Mouse (Mus musculus): ENCODE data around the gene Lrrc18. TPM values are rescaled to one million over a fixed set of nuclear protein-coding genes. Genes with fewer than 3 reads are reported as not detected.

Lrrc18 gene
- polyA plus RNA-seq, 1 experiment from 2014 or later = 0.11 TPM

GRCm38 (mm10) chr14:33033424-33033823 is 42.2 kb downstream of the Lrrc18 start:
- ATAC-seq = no peak
- H3K36me3 ChIP-seq (ENCODE audit: control insufficient read depth, insufficient read depth, low read length) = no peaks in the 10 kb centered on the region
- H3K4me2 ChIP-seq (ENCODE audit: low read depth, low read length) = no peak overlapping the region
- H3K4me3 ChIP-seq (ENCODE audit: low read length) = no peak overlapping the region
- no peaks in the 10 kb centered on the region for H3K27me3 ChIP-seq (replicated peaks; ENCODE audit: control insufficient read depth, insufficient read depth, low read length)
- no peaks in the 10 kb centered on the region for H3K9me3 ChIP-seq (ENCODE audit: control insufficient read depth, low read length)
- no peaks in the 10 kb centered on the region for H3K4me1 ChIP-seq (ENCODE audit: control insufficient read depth, insufficient read depth, low read length)
- 36% methylated on average over 6 of the region's 6 CpGs for WGBS
- H3K9ac ChIP-seq (ENCODE audit: low read depth, low read length) = no peak overlapping the region
- no peak overlapping the region for H3K27ac ChIP-seq (ENCODE audit: low read length)

GRCm38 (mm10) chr14:33035386-33035785 is 44.2 kb downstream of the Lrrc18 start:
- Histone ChIP-seq H3K36me3 (ENCODE audit: control insufficient read depth, insufficient read depth, low read length) (no peaks in the 10 kb centered on the region), H3K9me3 (ENCODE audit: control insufficient read depth, low read length) (no peaks in the 10 kb centered on the region), H3K27me3 (replicated peaks; ENCODE audit: control insufficient read depth, insufficient read depth, low read length) (no peaks in the 10 kb centered on the region), H3K4me2 (ENCODE audit: low read depth, low read length) (no peak overlapping the region), H3K9ac (ENCODE audit: low read depth, low read length) (no peak overlapping the region), H3K27ac (ENCODE audit: low read length) (no peak overlapping the region), H3K4me1 (ENCODE audit: control insufficient read depth, insufficient read depth, low read length) (no peaks in the 10 kb centered on the region), H3K4me3 (ENCODE audit: low read length) (no peak overlapping the region)
- WGBS = 56% methylated on average over 5 of the region's 5 CpGs
- no peak for ATAC-seq

GRCm38 (mm10) chr14:33036811-33037210 is 45.6 kb downstream of the Lrrc18 start:
- Histone ChIP-seq H3K36me3 (ENCODE audit: control insufficient read depth, insufficient read depth, low read length) (no peaks in the 10 kb centered on the region), H3K4me2 (ENCODE audit: low read depth, low read length) (no peak overlapping the region), H3K4me3 (ENCODE audit: low read length) (no peak overlapping the region), H3K27me3 (replicated peaks; ENCODE audit: control insufficient read depth, insufficient read depth, low read length) (no peaks in the 10 kb centered on the region), H3K4me1 (ENCODE audit: control insufficient read depth, insufficient read depth, low read length) (no peaks in the 10 kb centered on the region), H3K9ac (ENCODE audit: low read depth, low read length) (no peak overlapping the region), H3K27ac (ENCODE audit: low read length) (no peak overlapping the region), H3K9me3 (ENCODE audit: control insufficient read depth, low read length) (no peaks in the 10 kb centered on the region)
- WGBS = 39% methylated on average over 3 of the region's 3 CpGs
- no peak for ATAC-seq

GRCm38 (mm10) chr14:33045217-33045616 is 54.0 kb downstream of the Lrrc18 start:
- H3K4me3 ChIP-seq (ENCODE audit: low read length) = no peak overlapping the region

GRCm38 (mm10) chr14:33053441-33053840 is 62.3 kb downstream of the Lrrc18 start:
- no peak overlapping the region for H3K27ac ChIP-seq (ENCODE audit: low read length)
- no peaks in the 10 kb centered on the region for H3K27me3 ChIP-seq (replicated peaks; ENCODE audit: control insufficient read depth, insufficient read depth, low read length)
- 64% methylated on average over 8 of the region's 8 CpGs for WGBS
- no peak overlapping the region for H3K9ac ChIP-seq (ENCODE audit: low read depth, low read length)
- no peaks in the 10 kb centered on the region for H3K4me1 ChIP-seq (ENCODE audit: control insufficient read depth, insufficient read depth, low read length)
- no peak overlapping the region for H3K4me3 ChIP-seq (ENCODE audit: low read length)
- no peak for ATAC-seq
- no peaks in the 10 kb centered on the region for H3K9me3 ChIP-seq (ENCODE audit: control insufficient read depth, low read length)
- H3K4me2 ChIP-seq (ENCODE audit: low read depth, low read length) = no peak overlapping the region
- H3K36me3 ChIP-seq (ENCODE audit: control insufficient read depth, insufficient read depth, low read length) = no peaks in the 10 kb centered on the region

More at GRCm38 (mm10) chr14:33045217-33045616, 54.0 kb downstream of the Lrrc18 start:
- no peaks in the 10 kb centered on the region for H3K9me3 ChIP-seq (ENCODE audit: control insufficient read depth, low read length)
- H3K9ac ChIP-seq (ENCODE audit: low read depth, low read length) = no peak overlapping the region
- H3K36me3 ChIP-seq (ENCODE audit: control insufficient read depth, insufficient read depth, low read length) = no peaks in the 10 kb centered on the region
- WGBS = 83% methylated on average over 3 of the region's 3 CpGs
- no peak for ATAC-seq
- no peaks in the 10 kb centered on the region for H3K4me1 ChIP-seq (ENCODE audit: control insufficient read depth, insufficient read depth, low read length)
- no peak overlapping the region for H3K27ac ChIP-seq (ENCODE audit: low read length)
- no peak overlapping the region for H3K4me2 ChIP-seq (ENCODE audit: low read depth, low read length)
- H3K27me3 ChIP-seq (replicated peaks; ENCODE audit: control insufficient read depth, insufficient read depth, low read length) = no peaks in the 10 kb centered on the region

- no peaks in the 10 kb centered on the region for H3K9me3 ChIP-seq (ENCODE audit: control insufficient read depth, low read length)
- 92% methylated on average over 7 of the region's 7 CpGs for WGBS
- H3K4me3 ChIP-seq (ENCODE audit: low read length) = no peak overlapping the region
These were observed 67.9 kb downstream of the Lrrc18 start for GRCm38 (mm10) chr14:33058881-33059660.

GRCm38 (mm10) chr14:33062996-33063395 is 71.8 kb downstream of the Lrrc18 start:
- H3K4me1 ChIP-seq (ENCODE audit: control insufficient read depth, insufficient read depth, low read length) = no peaks in the 10 kb centered on the region
- H3K4me3 ChIP-seq (ENCODE audit: low read length) = no peak overlapping the region
- H3K9ac ChIP-seq (ENCODE audit: low read depth, low read length) = no peak overlapping the region
- no peaks in the 10 kb centered on the region for H3K36me3 ChIP-seq (ENCODE audit: control insufficient read depth, insufficient read depth, low read length)
- H3K27ac ChIP-seq (ENCODE audit: low read length) = no peak overlapping the region
- ATAC-seq = no peak
- WGBS = 74% methylated on average over 5 of the region's 5 CpGs
- H3K9me3 ChIP-seq (ENCODE audit: control insufficient read depth, low read length) = no peaks in the 10 kb centered on the region
- no peaks in the 10 kb centered on the region for H3K27me3 ChIP-seq (replicated peaks; ENCODE audit: control insufficient read depth, insufficient read depth, low read length)
- no peak overlapping the region for H3K4me2 ChIP-seq (ENCODE audit: low read depth, low read length)

More at GRCm38 (mm10) chr14:33058881-33059660, 67.9 kb downstream of the Lrrc18 start:
- no peak for ATAC-seq
- Histone ChIP-seq H3K4me2 (ENCODE audit: low read depth, low read length) (no peak overlapping the region), H3K4me1 (ENCODE audit: control insufficient read depth, insufficient read depth, low read length) (no peaks in the 10 kb centered on the region), H3K27me3 (replicated peaks; ENCODE audit: control insufficient read depth, insufficient read depth, low read length) (no peaks in the 10 kb centered on the region), H3K36me3 (ENCODE audit: control insufficient read depth, insufficient read depth, low read length) (no peaks in the 10 kb centered on the region), H3K9ac (ENCODE audit: low read depth, low read length) (no peak overlapping the region), H3K27ac (ENCODE audit: low read length) (no peak overlapping the region)

Other genes starting within 250 kb of the Lrrc18 start
- 2.2 and 2.5 TPM in 2 replicates for gene Tmem273, start 205.4 kb upstream of the Lrrc18 start, polyA plus RNA-seq (2015; fragmentation: Nextera tagmentation; extraction: Ambion mirVana)
- 0.10 TPM in 2 replicates for gene Fam170b, start 157.4 kb upstream of the Lrrc18 start, polyA plus RNA-seq (2015; fragmentation: Nextera tagmentation; extraction: Ambion mirVana)
- 26.6 and 28.3 TPM in 2 replicates for gene Vstm4, start 134.6 kb upstream of the Lrrc18 start, polyA plus RNA-seq (2015; fragmentation: Nextera tagmentation; extraction: Ambion mirVana)
- 0.16 and 0.38 TPM in 2 replicates for gene Wdfy4, start 194.1 kb downstream of the Lrrc18 start, polyA plus RNA-seq (2015; fragmentation: Nextera tagmentation; extraction: Ambion mirVana)
- 3.0 and 3.6 TPM in 2 replicates for gene Arhgap22, start 222.6 kb downstream of the Lrrc18 start, polyA plus RNA-seq (2015; fragmentation: Nextera tagmentation; extraction: Ambion mirVana)

All from intestine, embryonic 16.5 days (tissue).